Mouse (Mus musculus) R1 (cell line): ENCODE data around the gene Tmsb15l.
A peak's percentile ranks its signal among the peaks of the same experiment; 100 is the strongest.
"Not testable (repeated sequence)": the region's sequence is repeated elsewhere in the genome, so short reads cannot be mapped to it uniquely, and the experiment has no call there.

Source experiments
- DNase-seq: peaks from one replicate; pipeline ENCODE4 v3.0.0-alpha.2; 2018; ENCODE audit warnings: low read depth, low spot score

Tmsb15l gene

DNA sequence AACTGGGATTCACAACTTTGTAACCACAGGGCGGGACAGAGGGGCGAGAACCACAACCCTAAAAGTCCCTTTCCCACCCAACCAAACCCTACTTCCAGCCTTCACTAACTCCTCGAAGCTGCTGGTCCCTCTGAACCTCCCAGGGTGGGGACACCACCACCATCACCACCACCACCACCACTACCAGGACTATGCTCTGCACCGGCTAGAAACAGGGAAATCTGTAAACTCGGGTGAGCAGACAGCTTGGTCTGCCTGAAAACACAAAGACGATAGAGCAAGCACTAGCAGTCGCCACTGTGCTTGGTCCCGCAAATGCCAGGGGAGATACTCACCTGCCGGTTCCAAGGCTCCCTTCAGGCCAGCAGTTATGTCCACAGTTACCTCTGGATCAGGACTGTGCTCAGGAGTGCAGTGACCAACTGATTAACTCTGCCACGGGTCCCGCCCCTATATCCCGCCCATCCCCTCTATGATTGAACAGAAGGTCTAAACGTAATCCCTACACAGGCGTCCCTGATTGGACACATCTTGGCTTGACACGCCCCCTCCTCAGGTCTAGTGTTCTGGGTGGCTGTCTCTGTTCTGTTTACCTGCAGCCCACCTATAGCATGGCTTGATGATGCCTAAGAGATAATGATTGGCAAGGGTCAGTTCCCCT lies at the start of gene Tmsb15l, which contains the start of gene Tmsb15b1:
Gene Tmsb15l (minus strand): TSS at position 446 of the 661 bp plus-strand sequence.
Gene Tmsb15b1 (minus strand): TSS at position 451 of the 661 bp plus-strand sequence.
- DNase-seq, result peak; percentile 91

DNA sequence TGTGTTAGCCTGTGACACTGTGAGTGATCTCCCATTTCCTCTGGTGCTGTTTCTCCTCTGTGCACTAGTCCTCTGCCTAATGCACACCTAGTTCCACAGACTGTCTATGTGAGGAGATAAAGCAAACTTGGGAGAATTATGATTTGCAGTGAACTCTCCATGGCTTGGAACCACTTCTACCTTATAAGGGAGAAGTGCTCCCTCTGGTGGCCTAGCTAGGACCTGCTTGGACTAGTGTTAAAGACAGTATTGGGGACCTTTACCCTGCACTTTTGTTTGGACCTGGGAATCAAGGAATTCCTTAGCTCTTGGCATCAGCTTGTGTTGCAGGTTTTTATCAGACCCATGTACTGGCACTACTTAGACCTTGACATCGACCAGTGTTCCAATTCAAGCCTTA lies 42.6 kb upstream of the Tmsb15l start:
- peak; percentile 77 for DNase-seq

DNA sequence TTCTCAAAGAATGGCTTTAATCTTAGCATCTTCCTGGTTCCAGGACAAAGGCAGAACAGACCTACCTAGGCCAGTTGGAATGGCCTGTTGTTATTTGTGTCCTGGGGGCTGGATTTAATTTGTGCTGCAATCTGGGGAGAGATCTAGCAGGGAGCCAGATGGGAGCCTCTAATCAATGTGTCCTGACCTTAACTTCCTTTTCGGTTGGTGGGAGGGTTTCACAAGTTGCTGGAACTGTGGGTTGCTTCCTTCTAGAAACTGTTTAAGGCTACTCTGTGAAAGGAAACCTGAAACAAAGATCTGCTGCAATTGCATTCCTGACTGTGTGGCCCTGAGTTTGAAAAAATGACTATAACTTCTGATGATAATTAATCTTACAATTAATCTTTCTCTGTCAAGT lies 41.0 kb upstream of the Tmsb15l start:
- DNase-seq, result no peak

DNA sequence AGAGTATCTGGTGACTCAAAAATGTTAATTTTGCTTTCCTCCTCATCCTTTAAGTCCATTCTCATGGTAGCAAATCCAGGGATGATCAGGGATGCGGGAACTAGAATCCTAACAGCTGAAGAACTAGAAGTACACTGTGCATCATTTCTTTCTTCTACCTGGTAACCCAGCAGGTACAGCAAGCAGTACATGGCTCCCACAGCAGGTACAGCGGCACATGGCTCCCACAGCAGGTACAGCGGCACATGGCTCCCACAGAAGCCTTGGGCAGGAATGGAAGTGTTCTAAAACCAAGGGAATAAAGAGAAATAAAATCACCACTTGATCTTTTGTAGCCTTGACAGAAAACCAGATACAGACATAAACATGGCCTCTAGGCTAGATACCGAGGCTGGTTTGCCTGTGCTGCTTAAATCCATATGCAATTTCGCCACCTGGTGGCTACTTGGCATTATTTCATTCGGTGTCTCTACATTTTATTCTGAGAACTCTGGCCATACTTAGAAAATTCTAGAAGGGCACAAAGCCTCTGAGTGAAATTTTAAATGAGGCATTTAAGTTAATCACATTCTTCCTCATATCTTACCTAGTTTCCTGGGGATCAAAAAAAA lies 38.5 kb upstream of the Tmsb15l start:
- DNase-seq, result peak; percentile 61

DNA sequence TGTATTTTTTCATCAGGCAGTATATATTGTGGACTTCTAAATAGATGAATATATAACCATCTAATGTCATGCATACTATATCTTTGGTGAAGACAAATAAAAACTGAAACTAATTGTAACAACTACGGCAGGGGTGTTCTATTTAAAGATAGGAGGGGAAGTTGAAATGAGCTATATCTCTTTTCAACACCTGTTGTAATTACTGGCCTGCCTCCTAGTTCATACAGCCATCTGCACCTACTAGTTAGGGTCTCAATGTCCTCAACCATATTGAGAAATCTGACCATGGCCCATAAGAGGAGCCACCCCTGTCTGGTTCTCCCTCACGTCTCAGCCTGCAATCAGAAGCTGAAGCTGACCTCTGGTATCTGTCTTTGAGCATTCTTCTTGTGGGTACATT lies 19.6 kb upstream of the Tmsb15l start:
- no peak for DNase-seq

DNA sequence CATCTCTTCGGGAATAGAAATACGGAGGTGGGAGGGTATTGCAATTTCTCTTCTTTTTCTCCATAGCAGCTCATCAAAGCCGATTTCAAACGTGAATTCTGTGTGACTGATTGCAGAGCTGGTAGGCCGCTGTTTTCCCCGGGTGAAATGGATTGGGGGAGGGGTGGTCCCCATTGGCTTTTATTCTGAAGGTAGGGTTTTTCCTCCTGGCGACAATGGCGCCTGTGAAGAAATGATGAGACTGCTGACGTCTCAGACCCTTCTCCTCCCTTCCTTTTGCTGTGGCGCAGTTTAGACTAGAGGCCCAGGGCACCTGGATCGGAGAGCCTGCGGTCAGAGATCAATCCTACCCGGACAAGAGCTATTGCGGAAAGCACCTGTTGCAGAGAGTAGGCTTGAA lies 17.0 kb upstream of the Tmsb15l start:
- peak; percentile 3 for DNase-seq

DNA sequence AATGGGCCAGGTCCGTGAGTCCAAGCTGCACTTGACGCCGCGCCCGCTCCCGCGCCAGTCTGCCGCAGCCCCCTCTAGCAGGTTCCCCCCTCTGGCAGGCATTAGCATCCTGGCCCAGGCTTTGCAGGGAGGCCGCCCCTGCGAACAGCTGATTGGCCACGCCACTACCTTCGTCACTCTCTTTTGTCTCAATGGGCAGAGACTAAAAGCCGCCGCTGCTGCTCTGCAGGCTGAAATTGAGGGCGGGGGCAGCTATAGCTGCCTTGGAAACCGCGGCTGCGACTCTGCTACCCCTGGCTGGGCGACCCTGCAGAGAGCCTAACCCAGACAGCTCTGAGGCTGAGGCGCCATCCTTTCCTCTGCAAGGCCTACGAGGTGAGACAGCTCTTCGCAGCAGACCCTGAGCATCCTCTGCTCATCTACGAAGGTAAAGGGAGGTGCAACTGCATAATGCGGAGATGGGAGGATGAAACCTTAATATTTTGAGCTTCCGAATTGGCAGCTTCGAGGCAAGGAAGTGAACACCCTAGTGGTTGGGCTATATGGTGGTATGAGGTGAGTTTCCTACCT lies 16.4 kb upstream of the Tmsb15l start, which contains the start of gene Zcchc18:
Gene Zcchc18 (plus strand): TSS at position 178 of the 570 bp plus-strand sequence.
- DNase-seq, result peak; percentile 85

DNA sequence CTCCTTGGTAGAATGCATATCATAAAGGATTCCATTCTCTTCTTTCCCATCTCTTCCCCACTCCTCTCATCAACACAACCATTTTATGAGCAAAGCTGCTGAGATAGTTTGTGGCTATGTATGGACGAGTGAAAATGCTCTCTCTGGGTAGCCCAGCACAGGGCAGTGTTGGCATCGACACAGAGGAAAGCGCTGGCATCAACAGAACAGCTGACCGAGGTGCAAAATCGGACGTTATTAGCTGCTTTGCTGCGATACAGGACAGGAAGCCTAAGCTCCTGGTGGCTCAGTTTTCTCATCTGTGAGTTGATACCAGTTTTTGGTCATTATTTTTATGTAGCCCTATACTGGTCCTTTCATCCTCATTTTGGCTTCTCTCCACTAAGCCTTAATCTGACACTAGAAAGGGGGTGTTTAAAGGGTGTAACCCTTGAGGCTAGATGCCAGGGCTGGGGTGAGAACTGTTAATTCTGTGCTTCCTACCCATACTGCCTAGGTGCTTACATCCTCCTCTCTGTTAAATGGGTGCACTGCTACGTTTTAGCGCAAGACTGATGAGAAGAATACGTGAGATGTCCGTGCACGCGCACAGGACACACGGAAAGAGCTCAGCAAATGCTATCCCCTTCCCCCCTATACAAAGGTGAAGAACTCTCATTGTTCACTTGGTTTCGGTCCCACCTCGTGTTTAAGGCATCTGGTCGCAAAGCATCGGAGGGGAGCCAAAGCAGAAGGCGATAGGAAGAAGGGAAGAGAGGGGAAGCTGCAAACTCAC lies 15.7 kb upstream of the Tmsb15l start:
- DNase-seq, result no peak

DNA sequence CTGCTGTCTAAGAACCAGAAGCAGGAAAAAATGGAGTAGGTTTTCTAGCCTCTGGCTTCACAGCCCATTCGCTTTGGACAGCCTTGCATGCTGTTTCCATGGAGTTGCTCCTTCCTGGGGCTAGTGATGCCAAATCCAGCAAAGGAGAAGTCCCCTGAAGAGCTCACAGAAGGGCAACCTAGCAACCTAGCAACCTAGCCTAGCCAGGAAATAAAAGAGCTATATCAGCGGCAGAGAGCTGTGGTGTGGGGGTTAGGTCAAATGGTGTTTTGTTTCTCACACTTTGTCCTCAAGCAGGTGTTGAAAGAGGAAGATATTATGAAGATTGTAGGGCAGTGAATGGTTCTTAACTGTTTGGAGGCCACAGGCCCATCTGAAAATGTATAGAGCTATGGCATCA lies 14.6 kb upstream of the Tmsb15l start:
- DNase-seq, result no peak

DNA sequence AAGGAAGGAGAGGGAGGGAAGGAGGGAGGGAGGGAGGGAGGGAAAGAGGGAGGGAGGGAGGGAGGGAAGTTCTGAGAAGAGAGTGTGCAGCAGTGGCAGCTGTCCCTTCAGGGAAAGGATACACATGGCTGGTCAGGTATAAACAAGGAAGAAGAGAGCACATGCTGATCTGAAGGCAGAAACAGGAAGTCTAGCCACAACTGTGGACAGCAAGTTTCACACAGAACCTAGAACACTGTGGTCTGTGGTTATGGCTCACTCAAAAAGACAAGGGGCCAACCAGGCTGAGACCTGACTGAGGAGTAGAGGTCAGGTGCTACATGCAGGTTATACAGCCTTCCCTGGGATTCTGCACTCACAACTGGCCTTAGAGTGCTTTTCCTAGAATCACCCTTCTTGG lies 9.4 kb upstream of the Tmsb15l start:
- DNase-seq, result no peak

DNA sequence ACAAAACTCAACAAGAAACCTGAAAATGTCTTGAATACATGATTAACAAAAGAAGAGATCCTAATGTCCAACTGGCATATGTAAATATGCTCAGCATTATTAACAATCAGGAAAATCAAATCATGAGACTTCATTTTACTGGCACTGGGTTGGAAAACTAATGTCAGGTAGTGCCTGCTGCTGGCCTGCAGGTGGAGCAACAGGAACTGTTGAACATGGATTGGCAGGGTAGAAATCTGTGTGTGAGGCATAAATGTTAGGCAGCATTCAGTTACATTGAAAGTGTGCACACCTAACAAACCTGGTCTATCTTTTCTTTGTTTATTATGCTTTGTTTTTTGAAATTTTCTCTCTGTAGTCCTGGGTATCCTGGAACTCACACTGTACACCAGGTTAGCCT lies 1.9 kb upstream of the Tmsb15l start:
- DNase-seq, result peak; percentile 38

DNA sequence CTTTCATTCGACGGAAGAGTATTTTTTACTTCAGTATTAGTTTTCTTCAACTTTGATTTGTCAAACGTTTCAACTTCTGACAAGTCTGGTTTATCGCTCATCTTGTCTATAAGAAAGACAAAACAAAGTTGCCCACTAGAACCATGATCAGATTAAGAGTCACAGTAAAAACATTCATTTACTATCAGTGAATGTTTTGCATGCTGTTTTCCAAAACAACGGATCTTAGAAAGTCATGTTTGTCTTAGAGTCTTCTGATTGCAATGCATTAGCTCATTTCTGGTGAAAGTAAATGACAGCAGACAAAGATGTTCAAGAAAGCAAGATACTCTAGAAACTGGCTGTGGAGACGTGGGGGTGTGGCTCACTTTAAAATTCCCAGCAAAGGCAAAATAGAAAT lies 1.3 kb downstream of the Tmsb15l start, which contains the start of gene Tmsb15b2:
Gene Tmsb15b2 (minus strand): TSS at position 101 of the 400 bp plus-strand sequence.
- DNase-seq, result not testable (repeated sequence)

DNA sequence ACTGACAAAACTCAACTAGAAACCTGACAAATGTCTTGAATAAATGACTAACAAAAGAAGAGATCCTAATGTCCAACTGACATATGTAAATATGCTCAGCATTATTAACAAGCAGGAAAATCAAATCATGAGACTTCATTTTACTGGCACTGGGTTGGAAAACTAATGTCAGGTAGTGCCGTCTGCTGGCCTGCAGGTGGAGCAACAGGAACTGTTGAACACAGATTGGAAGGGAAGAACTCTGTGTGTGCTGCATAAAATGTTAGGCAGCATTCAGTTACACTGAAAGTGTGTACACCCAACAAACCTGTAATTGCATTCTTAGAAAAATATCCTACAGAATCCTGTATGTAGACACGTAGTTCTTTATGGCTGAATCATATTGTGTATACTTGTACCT lies 17.0 kb downstream of the Tmsb15l start:
- DNase-seq, result peak; percentile 27

DNA sequence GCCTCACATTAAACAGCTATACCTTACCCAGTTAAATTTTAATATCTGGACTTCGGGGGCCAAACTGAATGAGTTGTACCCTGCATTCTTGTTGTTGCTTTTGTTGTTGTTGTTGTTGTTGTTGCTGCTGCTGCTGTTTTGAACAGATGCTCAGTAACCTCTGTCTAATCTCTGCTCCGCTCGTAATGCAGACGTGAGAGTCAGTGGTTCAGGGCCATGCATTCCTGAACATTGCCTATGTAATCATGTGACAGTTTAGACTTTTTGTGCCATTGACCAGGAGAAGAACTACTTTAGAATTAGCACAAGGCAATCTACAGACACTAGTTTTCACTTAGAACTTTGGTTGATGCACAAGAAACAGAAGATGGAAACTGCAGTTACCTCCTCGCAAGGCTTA lies 18.4 kb downstream of the Tmsb15l start:
- DNase-seq, result not testable (repeated sequence)

DNA sequence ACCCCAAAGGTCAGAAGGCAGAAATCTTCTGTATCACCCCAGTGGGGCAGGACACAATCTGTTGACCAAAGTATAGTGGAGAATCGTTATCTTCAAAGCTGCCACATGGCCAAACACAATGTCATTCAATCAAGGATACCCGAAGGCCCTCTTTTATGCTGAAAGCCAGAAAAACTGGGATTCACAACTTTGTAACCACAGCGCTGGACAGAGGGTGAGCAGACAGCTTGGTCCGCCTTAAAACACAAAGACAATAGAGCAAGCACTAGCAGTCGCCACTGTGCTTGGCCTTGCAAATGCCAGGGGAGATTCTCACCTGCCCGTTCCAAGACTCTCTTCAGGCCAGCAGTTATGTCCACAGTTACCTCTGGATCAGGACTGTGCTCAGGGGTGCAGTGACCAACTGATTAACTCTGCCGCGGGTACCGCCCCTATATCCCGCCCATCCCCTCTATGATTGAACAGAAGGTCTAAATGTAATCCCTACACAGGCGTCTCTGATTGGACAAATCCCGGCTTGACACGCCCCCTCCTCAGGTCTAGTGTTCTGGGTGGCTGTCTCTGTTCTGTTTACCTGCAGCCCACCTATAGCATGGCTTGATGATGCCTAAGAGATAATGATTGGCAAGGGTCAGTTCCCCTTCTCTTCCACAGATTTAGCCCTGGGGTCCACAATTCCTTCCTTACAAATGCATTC lies 18.9 kb downstream of the Tmsb15l start:
- peak; percentile 85 for DNase-seq

DNA sequence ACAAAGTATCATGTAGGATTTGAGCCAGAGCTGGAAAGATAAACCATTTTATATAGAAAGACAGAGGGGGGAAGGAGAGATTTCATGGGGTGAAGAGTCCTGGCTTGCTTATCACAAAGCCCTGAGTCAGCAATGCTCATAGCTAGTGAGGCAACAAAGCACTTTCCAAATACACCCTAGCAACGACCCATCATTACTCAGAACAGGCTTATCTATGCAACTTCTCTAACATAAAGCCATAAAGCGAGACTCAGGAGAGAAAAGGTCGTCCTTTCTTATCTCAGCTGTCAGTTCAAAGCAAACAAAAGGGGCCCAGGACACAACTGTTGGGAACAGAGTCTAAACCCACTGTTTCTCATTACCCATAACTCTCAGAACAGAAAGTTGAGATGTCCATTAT lies 38.7 kb downstream of the Tmsb15l start:
- no peak for DNase-seq

DNA sequence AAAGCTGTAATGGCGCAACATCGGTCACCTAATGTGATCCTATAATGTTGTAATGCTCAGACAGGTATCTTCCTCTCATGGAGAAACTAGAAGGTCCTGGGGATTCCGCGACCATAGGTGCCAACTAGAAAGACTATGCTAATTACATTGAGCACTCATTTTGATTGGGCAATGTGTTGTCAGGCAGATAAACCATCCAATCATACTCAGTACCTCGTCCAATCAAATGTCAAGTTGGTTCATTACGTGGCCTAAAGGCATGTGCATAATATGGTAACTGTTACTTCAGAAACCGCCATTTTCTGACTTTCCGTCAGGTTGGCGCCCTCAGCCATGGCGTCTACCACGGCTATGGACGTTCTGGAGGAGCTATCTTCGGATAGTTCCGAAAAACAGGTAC lies 49.6 kb downstream of the Tmsb15l start, which contains the start of gene H2bfm:
Gene H2bfm (plus strand): TSS at position 295 of the 400 bp plus-strand sequence.
- peak; percentile 54 for DNase-seq

DNA sequence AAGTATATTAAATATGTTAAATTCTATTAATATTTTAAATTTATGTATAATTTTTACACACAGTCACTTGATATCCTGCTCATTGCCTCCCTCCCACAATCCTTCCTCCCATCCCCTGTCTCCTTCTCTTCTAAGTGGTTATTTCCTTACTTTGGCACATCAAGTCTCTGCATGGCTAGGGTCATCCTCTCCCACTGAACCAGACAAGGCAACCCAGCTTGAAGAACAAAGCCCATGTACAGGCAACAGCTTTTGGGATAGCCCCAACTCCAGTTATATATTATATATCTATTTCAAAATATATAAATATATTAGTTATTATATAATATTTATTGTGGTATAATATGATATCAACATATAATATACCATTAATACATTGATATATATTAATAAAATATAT lies 50.8 kb downstream of the Tmsb15l start:
- DNase-seq, result peak; percentile 49
